Mouse (Mus musculus) embryonic facial prominence, embryonic 11.5 days (tissue): ENCODE data around the gene Pde3a. TPM values are rescaled to one million over a fixed set of nuclear protein-coding genes. Genes with fewer than 3 reads are reported as not detected.

Experiments
- ATAC-seq: fragments of 200-750 bp; cut with Nextera tagmentation; replicated peaks from 2 replicates; pipeline ENCODE4 v1.8.0; 2017; ENCODE audit warnings: low read depth; ENCODE audit not compliant: insufficient number of reproducible peaks, low FRiP score, low TSS enrichment
- DNase-seq: peaks from one replicate; pipeline ENCODE4 v3.0.0-alpha.2; 2015; ENCODE audit warnings: low spot score
- H3K27ac ChIP-seq: fragments of 300-500 bp; sonication (generic); replicated peaks from 2 replicates; pipeline ENCODE4 v1.5.1; 2014; ENCODE audit warnings: mild to moderate bottlenecking, low read depth, low read length, control low read depth
- H3K27me3 ChIP-seq: fragments of 300-500 bp; sonication (generic); 2 replicates; pipeline ENCODE4 v1.6.1; 2014; ENCODE audit warnings: mild to moderate bottlenecking, low read length, moderate library complexity, mixed read lengths; ENCODE audit not compliant: control insufficient read depth, insufficient read depth
- H3K36me3 ChIP-seq: fragments of 300-500 bp; sonication (generic); replicated peaks from 2 replicates; pipeline ENCODE4 v1.6.1; 2014; ENCODE audit warnings: low read depth, mild to moderate bottlenecking, low read length, moderate library complexity, mixed read lengths; ENCODE audit not compliant: control insufficient read depth, insufficient read depth
- H3K4me1 ChIP-seq: fragments of 300-500 bp; sonication (generic); 2 replicates; pipeline ENCODE4 v1.6.1; 2014; ENCODE audit warnings: low read length, mixed read lengths; ENCODE audit not compliant: control insufficient read depth, insufficient read depth
- H3K4me2 ChIP-seq: fragments of 300-500 bp; sonication (generic); 2 replicates; pipeline ENCODE4 v1.6.1; 2014; ENCODE audit warnings: low read depth, mild to moderate bottlenecking, control low read depth, low read length, moderate library complexity
- H3K4me3 ChIP-seq: fragments of 300-500 bp; sonication (generic); 2 replicates; pipeline ENCODE4 v1.5.1; 2014; ENCODE audit warnings: low read depth, low read length, control low read depth
- H3K9ac ChIP-seq: fragments of 300-500 bp; sonication (generic); replicated peaks from 2 replicates; pipeline ENCODE4 v1.6.1; 2014; ENCODE audit warnings: mild to moderate bottlenecking, control low read depth, low read length
- H3K9me3 ChIP-seq: fragments of 300-500 bp; sonication (generic); replicated peaks from 2 replicates; pipeline ENCODE4 v1.6.1; 2016; ENCODE audit warnings: mild to moderate bottlenecking, low read length, inconsistent platforms, mixed read lengths; ENCODE audit not compliant: control insufficient read depth
- WGBS: fragments of 180-500 bp; shearing (Covaris S2); extraction: QIAGEN DNeasy Blood & Tissue Kit; methylation state at CpG from one replicate; pipeline ENCODE4 v1.1.7; 2014; 5-methylcytosine and 5-hydroxymethylcytosine counted together
- polyA plus RNA-seq: library from polyadenylated mRNA; unstranded; fragments of >200 nt; fragmentation: Nextera tagmentation; extraction: Ambion mirVana; gene quantifications from 2 replicates; pipeline ENCODE4 v1.2.1, GENCODE M21; 2014

Gene Pde3a
- polyA plus RNA-seq, 1 experiment from 2014 or later, result 2.8 TPM

GRCm38 (mm10) chr6:141227658-141228005 lies 21.4 kb upstream of the Pde3a start:
- no peaks in the 10 kb centered on the region for H3K9me3 ChIP-seq
- no peak overlapping the region for H3K27ac ChIP-seq
- no peak for ATAC-seq
- 50% methylated on average over 3 of the region's 3 CpGs for WGBS
- H3K4me1 ChIP-seq, result no peaks in the 10 kb centered on the region
- no peak overlapping the region for H3K4me2 ChIP-seq
- no peaks in the 10 kb centered on the region for H3K27me3 ChIP-seq
- no peaks in the 10 kb centered on the region for H3K36me3 ChIP-seq
- H3K4me3 ChIP-seq, result no peak overlapping the region
- DNase-seq, result no peak
- H3K9ac ChIP-seq, result no peak overlapping the region

DNA sequence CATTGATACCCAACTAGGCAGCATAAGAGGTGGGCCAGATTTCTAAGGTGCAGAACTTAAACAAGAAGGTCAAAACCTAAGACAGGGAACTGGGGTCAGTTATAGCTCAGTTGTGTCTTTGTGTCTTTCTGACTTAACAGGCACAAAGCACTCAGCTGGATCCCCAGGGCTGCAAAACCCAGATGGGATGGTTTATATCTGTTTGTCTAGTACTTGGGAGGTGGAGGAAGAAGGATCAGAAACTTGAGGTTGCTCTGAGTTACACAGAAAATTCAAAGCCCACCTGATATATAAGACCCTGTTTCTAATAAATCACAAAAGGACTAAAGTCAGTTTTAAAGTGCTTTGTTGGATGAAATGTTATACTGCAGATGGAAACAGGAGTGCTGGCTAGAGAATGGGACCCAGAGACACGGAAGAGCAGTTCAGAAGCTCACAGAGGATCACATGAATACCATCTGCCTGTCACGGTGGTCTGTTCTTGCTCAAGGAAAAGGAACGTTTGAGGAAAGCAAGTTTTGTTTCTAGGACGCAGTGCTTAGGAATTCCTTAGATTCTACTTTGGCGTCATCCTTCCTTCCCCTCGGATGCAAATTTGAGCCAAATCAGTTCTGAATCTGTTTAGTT lies 16.2 kb upstream of the Pde3a start:
- ATAC-seq (no peak), DNase-seq (no peak)
- H3K27me3 ChIP-seq, result no peaks in the 10 kb centered on the region
- 60% methylated on average over 6 of the region's 6 CpGs for WGBS
- H3K36me3 ChIP-seq, result no peaks in the 10 kb centered on the region
- H3K27ac ChIP-seq, result no peak overlapping the region
- no peaks in the 10 kb centered on the region for H3K4me1 ChIP-seq
- H3K9ac ChIP-seq, result no peak overlapping the region
- H3K9me3 ChIP-seq, result no peaks in the 10 kb centered on the region
- no peak overlapping the region for H3K4me3 ChIP-seq
- H3K4me2 ChIP-seq, result no peak overlapping the region

DNA sequence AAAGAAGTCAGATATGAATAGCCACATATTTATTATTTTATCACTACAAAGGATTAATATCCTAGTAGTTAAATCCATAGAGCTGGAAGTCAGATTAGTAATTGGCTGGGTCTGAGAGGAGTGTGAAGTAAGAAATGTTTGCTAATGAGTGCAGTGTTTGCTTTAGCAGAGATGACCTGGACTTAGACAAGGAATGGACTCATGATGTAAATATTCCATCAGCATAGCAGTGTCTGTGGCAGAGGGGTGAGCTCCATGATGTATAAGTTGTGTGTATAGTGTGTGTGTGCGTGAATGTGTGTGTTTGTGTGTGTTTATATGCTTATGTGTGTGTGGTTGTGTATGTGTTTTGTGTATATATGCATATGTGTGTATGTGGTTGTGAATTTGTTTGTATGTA lies 7.3 kb upstream of the Pde3a start:
- DNase-seq (no peak), ATAC-seq (no peak)
- no peak overlapping the region for H3K4me3 ChIP-seq
- WGBS, result 90% methylated on average over 1 of the region's 1 CpGs
- H3K4me1 ChIP-seq, result no peaks in the 10 kb centered on the region
- H3K9me3 ChIP-seq, result no peaks in the 10 kb centered on the region
- no peak overlapping the region for H3K9ac ChIP-seq
- no peak overlapping the region for H3K27ac ChIP-seq
- no peaks in the 10 kb centered on the region for H3K36me3 ChIP-seq
- no peak overlapping the region for H3K4me2 ChIP-seq
- H3K27me3 ChIP-seq, result no peaks in the 10 kb centered on the region

DNA sequence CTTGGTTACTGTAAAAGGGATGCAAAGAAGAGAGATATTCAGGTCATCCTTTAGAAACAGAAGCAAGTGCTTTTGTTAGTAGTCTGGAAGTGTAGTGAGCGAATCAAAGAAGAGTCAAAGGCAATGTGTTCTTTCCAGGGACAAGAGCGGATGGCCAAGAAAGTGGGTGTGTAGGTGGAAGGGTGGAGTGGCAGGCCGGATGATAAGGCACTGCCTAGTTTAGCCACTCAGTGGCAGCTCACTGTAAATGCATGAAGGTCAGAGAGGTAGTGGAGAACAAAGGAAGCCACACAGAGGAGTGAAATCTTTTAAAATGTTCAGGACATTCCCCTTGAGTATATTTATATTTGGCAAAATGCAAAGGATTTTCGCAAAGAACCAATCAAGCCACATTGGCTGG lies 4.0 kb upstream of the Pde3a start:
- Histone ChIP-seq H3K9me3 (no peaks in the 10 kb centered on the region), H3K4me3 (no peak overlapping the region), H3K27me3 (no peaks in the 10 kb centered on the region), H3K4me1 (no peaks in the 10 kb centered on the region), H3K36me3 (no peaks in the 10 kb centered on the region), H3K4me2 (no peak overlapping the region), H3K9ac (no peak overlapping the region), H3K27ac (no peak overlapping the region)
- DNase-seq (no peak), ATAC-seq (no peak)
- 83% methylated on average over 4 of the region's 4 CpGs for WGBS

DNA sequence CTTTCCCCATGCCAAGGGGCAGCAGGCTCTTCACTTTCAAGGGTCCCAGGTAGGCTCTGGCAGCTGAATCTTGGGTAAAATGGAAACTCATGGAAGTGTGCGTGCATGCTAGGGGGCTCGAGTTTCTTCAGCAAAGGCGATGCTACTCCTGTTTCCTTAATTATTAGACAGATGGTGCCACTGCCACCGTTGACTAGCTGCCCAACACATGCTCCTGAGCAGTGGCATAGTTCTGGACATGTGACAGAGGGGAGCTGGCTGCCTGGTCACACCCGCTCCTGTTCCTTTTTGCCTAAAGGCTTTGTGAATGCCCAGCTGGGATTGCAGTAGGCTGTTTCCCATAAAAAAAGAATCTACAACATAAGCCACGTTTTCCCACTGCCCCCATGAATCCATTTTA lies 2.7 kb upstream of the Pde3a start:
- H3K9me3 ChIP-seq, result no peaks in the 10 kb centered on the region
- DNase-seq, result no peak
- 77% methylated on average over 6 of the region's 6 CpGs for WGBS
- no peak overlapping the region for H3K4me2 ChIP-seq
- no peak overlapping the region for H3K27ac ChIP-seq
- H3K36me3 ChIP-seq, result no peaks in the 10 kb centered on the region
- H3K27me3 ChIP-seq, result no peaks in the 10 kb centered on the region
- no peak overlapping the region for H3K9ac ChIP-seq
- no peak overlapping the region for H3K4me3 ChIP-seq
- no peak for ATAC-seq
- H3K4me1 ChIP-seq, result no peaks in the 10 kb centered on the region

DNA sequence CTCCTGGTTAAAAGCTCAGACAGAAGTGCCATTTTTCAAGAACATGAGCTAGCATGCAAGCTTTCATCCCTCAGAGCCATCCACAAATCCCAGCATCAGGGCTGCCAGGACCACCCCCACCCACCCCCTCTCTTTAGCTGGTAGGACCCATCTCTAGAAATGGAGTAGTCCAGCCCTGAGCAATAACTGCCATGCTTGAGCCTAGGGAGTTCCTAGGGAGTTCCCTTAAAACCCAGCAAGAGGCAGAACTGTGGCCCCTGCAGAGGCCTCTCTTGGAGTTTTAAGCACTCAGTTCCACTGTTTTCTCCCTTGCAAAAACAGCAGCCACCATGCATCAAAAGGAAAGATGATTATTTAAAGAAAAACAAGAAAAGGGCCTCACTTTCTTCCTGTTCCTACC lies 988 bp upstream of the Pde3a start:
- Histone ChIP-seq H3K4me1 (no peaks in the 10 kb centered on the region), H3K9ac (0 out of 2 replicates have a peak overlapping the region, but pooled peaks have one; percentile 18), H3K9me3 (no peaks in the 10 kb centered on the region), H3K27ac (no peak overlapping the region), H3K27me3 (no peaks in the 10 kb centered on the region), H3K4me2 (peak overlapping the region; percentile 30), H3K36me3 (no peaks in the 10 kb centered on the region), H3K4me3 (peak overlapping the region; percentile 61)
- DNase-seq (no peak), ATAC-seq (no peak)

- ATAC-seq, result peak; percentile 89
- Histone ChIP-seq H3K27ac (0 out of 2 replicates have a peak overlapping the region, but pooled peaks have one; percentile 17), H3K9me3 (no peaks in the 10 kb centered on the region), H3K4me3 (peak overlapping the region; percentile 61), H3K4me1 (no peaks in the 10 kb centered on the region), H3K27me3 (no peaks in the 10 kb centered on the region), H3K9ac (peak overlapping the region; percentile 71), H3K36me3 (no peaks in the 10 kb centered on the region), H3K4me2 (peak overlapping the region; percentile 94)
- peak; percentile 70 for DNase-seq
- under 1% methylated on average over 56 of the region's 68 CpGs for WGBS
Measured at GRCm38 (mm10) chr6:141249585-141250295, 671 bp downstream of the Pde3a start.

DNA sequence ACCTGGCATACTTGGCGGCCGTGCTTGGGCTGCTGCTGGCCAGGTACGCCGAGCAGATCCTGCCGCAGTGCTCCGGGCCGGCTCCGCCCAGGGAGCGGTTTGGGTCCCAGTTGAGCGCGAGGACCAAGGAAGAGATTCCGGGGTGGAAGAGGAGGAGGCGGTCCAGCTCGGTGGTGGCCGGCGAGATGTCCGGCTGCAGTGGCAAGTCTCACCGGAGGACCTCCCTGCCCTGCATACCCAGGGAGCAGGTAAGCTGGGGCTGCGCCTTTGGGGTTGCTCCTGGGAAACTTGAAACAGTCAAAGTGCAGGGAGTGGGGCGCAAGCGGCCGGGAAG lies 1.2 kb downstream of the Pde3a start:
- H3K27ac ChIP-seq, result no peak overlapping the region
- peak; percentile 28 for DNase-seq
- under 1% methylated on average over 22 of the region's 22 CpGs for WGBS

More for the DNA sequence above, 1.2 kb downstream of the Pde3a start:
- no peak for ATAC-seq
- Histone ChIP-seq H3K36me3 (no peaks in the 10 kb centered on the region), H3K4me3 (peak overlapping the region; percentile 61), H3K9ac (peak overlapping the region; percentile 71), H3K27me3 (no peaks in the 10 kb centered on the region), H3K4me2 (peak overlapping the region; percentile 94), H3K4me1 (no peaks in the 10 kb centered on the region), H3K9me3 (no peaks in the 10 kb centered on the region)
